Mouse (Mus musculus): ENCODE results near the gene Kel. TPM values are rescaled to one million over a fixed set of nuclear protein-coding genes. Genes with fewer than 3 reads are reported as not detected.

Kel gene
- total RNA-seq, 2 experiments from 2014 or later, result 0.11 to 0.50 TPM

- intact Hi-C loops (cut with DNase I), result no loop called here
- no peak for DNase-seq
Observed at GRCm38 (mm10) chr6:41646672-41647071, 57.5 kb downstream of the Kel start.

- no peak for DNase-seq
- intact Hi-C loops (cut with DNase I), result no loop called here
Observed at GRCm38 (mm10) chr6:41646220-41646619, 57.9 kb downstream of the Kel start.

- no peak for DNase-seq
- intact Hi-C loops (cut with DNase I), result no loop called here
Observed at GRCm38 (mm10) chr6:41643227-41643626, 60.9 kb downstream of the Kel start.

GRCm38 (mm10) chr6:41642765-41643164, 61.4 kb downstream of the Kel start:
- intact Hi-C loops (cut with DNase I), result no loop called here
- DNase-seq, result no peak

GRCm38 (mm10) chr6:41641173-41641866, 62.8 kb downstream of the Kel start:
- intact Hi-C loops (cut with DNase I), result no loop called here
- DNase-seq, result no peak

GRCm38 (mm10) chr6:41640449-41640848, 63.7 kb downstream of the Kel start:
- no peak for DNase-seq
- intact Hi-C loops (cut with DNase I), result no loop called here

- DNase-seq, result no peak
- intact Hi-C loops (cut with DNase I), result no loop called here
Observed at GRCm38 (mm10) chr6:41637927-41638506, 66.1 kb downstream of the Kel start.

- intact Hi-C loops (cut with DNase I), result no loop called here
- DNase-seq, result no peak
Observed at GRCm38 (mm10) chr6:41637393-41637792, 66.7 kb downstream of the Kel start.

Other genes with a start within 250 kb of the Kel start
- gene Prss1, start 245.4 kb downstream of the Kel start, total RNA-seq (2021), result not detected
- gene Prss2, start 182.6 kb downstream of the Kel start, total RNA-seq (2021), result not detected
- 1 to 10 TPM; 1.3 to 2.1 TPM for gene Ephb6, start 98.9 kb downstream of the Kel start, total RNA-seq (2021)
- gene Trpv6, start 67.9 kb downstream of the Kel start, total RNA-seq (2021), result not detected
- gene Trpv5, start 23.6 kb downstream of the Kel start, total RNA-seq (2021), result not detected
- not detected for gene Llcfc1, start 19.9 kb downstream of the Kel start, total RNA-seq (2021)
- gene Olfr459, start 70.8 kb upstream of the Kel start, total RNA-seq (2021), result not detected
- gene Pip, start 143.2 kb upstream of the Kel start, total RNA-seq (2021), result not detected
- gene Sval2, start 148.7 kb upstream of the Kel start, total RNA-seq (2021), result not detected
- gene Sval1, start 247.3 kb upstream of the Kel start, total RNA-seq (2021), result not detected

Data from heart, postnatal 36 days (tissue).